Mouse (Mus musculus): Measurements from ENCODE around the gene Dlx6. TPM values are rescaled to one million over a fixed set of nuclear protein-coding genes. Genes with fewer than 3 reads are reported as not detected.

Gene Dlx6
- polyA plus RNA-seq, 1 experiment: not detected

DNA sequence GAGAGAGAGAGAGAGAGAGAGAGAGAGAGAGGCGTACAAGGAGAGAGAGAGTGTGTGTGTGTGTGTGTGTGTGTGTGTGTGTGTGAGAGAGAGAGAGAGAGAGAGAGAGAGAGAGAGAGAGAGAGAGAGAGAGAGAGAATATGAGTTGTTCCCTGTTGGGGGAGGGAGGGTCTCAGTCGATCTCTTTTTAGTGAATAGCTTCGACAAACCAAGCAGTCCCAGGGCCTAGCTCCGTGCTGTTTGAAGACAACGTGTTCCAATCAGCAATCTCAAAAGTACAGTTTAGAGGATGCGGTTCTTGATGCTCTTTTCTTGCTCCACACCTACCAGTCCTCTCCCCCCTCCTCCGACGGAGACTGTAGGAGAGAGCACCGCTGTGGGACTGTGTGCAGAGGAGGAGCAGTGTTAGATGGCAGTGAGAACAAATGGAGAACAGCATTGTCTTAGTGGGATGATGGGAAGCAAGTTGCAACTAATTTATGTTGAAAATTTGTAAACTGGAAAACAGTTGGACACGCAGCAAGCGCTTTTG is 19.2 kb downstream of the Dlx6 start:
- Histone ChIP-seq H3K27me3 (ENCODE audit: control insufficient read depth, insufficient read depth, insufficient read length) (peaks cover 50% of the 10 kb centered on the region), H3K79me3 (ENCODE audit: low read depth) (no peaks in the 10 kb centered on the region), H3K79me2 (ENCODE audit: control insufficient read depth, insufficient read depth) (no peaks in the 10 kb centered on the region), H3ac (ENCODE audit: control insufficient read depth, insufficient read length, low read depth) (no peak overlapping the region), H3K36me3 (ENCODE audit: control insufficient read depth, insufficient read depth) (no peaks in the 10 kb centered on the region), H3K4me3 (ENCODE audit: insufficient read depth, poor library complexity, severe bottlenecking) (no peak overlapping the region)
- TF ChIP-seq MAX (IDR thresholded peaks at IDR 0.05) (no peak), CEBPB (IDR thresholded peaks at IDR 0.05; ENCODE audit: low read depth) (no peak), CTCF (IDR thresholded peaks at IDR 0.05; ENCODE audit: control insufficient read depth, insufficient read depth, insufficient read length) (no peak)

DNA sequence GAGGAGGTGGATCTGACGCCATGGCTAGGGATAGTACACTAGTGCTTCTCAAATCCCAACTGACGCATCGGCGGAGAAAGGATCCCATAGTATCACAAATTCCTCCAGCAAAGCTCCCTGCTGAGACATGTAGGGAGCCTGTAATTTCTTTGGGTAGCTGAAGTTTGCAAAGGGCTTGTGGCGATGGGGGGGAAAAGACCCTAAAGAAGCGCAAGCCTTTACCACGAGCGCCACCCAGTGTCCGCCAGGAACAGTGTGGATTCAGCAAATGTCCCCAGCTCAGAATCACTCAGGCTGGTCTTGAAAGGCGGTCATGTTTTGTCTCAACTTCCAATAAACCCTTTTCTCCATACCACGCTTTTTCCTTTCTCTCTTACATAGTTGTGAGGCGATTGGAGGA is 21.8 kb downstream of the Dlx6 start:
- H3K79me2 ChIP-seq (ENCODE audit: control insufficient read depth, insufficient read depth): no peaks in the 10 kb centered on the region
- TF ChIP-seq CTCF (IDR thresholded peaks at IDR 0.05; ENCODE audit: control insufficient read depth, insufficient read depth, insufficient read length) (peak; percentile 53), MYOD1 (IDR thresholded peaks at IDR 0.05; ENCODE audit: control insufficient read depth, insufficient read length, low read depth) (no peak)
- no peak overlapping the region for H3ac ChIP-seq (ENCODE audit: control insufficient read depth, insufficient read length, low read depth)
- H3K36me3 ChIP-seq (ENCODE audit: control insufficient read depth, insufficient read depth): no peaks in the 10 kb centered on the region
- no peak overlapping the region for H3K4me3 ChIP-seq (ENCODE audit: insufficient read depth, poor library complexity, severe bottlenecking)
- no peaks in the 10 kb centered on the region for H3K79me3 ChIP-seq (ENCODE audit: low read depth)
- peaks cover 35% of the 10 kb centered on the region for H3K27me3 ChIP-seq (ENCODE audit: control insufficient read depth, insufficient read depth, insufficient read length)

DNA sequence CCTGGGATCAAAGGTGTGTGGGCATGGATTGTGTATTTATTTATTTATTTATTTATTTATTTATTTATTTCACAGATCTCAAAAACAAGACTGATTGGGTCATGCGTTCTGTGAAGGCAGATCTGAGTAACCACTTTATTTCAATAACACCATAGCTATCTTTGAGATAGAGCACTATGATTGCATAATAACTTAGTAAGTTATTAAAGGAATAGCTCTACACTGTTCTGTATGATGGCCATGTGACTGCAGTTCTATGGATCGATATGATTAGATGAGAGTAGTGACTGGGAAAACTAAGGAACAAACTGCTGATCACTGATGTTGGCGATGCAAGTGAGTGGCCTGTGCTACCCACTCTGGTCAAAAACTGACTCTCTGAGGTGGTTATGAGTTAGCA is 23.1 kb downstream of the Dlx6 start:
- no peaks in the 10 kb centered on the region for H3K79me2 ChIP-seq (ENCODE audit: control insufficient read depth, insufficient read depth)
- no peaks in the 10 kb centered on the region for H3K36me3 ChIP-seq (ENCODE audit: control insufficient read depth, insufficient read depth)
- no peaks in the 10 kb centered on the region for H3K79me3 ChIP-seq (ENCODE audit: low read depth)
- TF ChIP-seq MYOD1 (IDR thresholded peaks at IDR 0.05; ENCODE audit: control insufficient read depth, insufficient read length, low read depth): no peak
- no peak for TF ChIP-seq MYOG (IDR thresholded peaks at IDR 0.05; ENCODE audit: control insufficient read depth, extremely low read depth, insufficient read length)
- TF ChIP-seq FOSL1 (IDR thresholded peaks at IDR 0.05; ENCODE audit: insufficient read depth, low read length, poor library complexity, severe bottlenecking): no peak
- TF ChIP-seq MAX (IDR thresholded peaks at IDR 0.05): no peak
- TF ChIP-seq USF1 (IDR thresholded peaks at IDR 0.05; ENCODE audit: low read depth): no peak
- TF ChIP-seq CTCF (IDR thresholded peaks at IDR 0.05; ENCODE audit: control insufficient read depth, insufficient read depth, insufficient read length): no peak
- no peak for TF ChIP-seq CEBPB (IDR thresholded peaks at IDR 0.05; ENCODE audit: low read depth)
- no peak overlapping the region for H3K4me3 ChIP-seq (ENCODE audit: insufficient read depth, poor library complexity, severe bottlenecking)
- H3K27me3 ChIP-seq (ENCODE audit: control insufficient read depth, insufficient read depth, insufficient read length): peaks cover 21% of the 10 kb centered on the region
- no peak overlapping the region for H3ac ChIP-seq (ENCODE audit: control insufficient read depth, insufficient read length, low read depth)

DNA sequence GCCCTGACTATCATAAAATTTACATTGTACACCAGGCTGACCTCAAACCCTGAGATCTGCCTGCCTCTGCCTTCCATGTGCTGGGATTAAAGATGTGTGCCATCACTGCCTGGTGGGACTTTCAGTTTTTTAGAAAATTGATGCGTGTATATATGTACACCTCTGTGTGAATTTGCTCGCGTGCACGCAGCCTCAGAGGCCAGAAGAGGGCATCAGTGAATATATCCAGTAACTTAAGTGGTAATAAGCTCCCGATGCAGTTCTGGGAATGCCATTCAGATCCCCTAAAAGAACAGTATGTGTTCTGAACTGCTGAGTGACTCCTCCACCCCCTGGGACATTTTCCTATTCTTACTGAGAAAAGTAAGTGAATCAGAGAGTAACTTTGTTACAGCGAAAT is 26.9 kb downstream of the Dlx6 start:
- no peaks in the 10 kb centered on the region for H3K79me3 ChIP-seq (ENCODE audit: low read depth)
- H3K36me3 ChIP-seq (ENCODE audit: control insufficient read depth, insufficient read depth): no peaks in the 10 kb centered on the region
- H3K4me3 ChIP-seq (ENCODE audit: insufficient read depth, poor library complexity, severe bottlenecking): no peak overlapping the region
- H3ac ChIP-seq (ENCODE audit: control insufficient read depth, insufficient read length, low read depth): no peak overlapping the region
- peaks cover 4% of the 10 kb centered on the region for H3K27me3 ChIP-seq (ENCODE audit: control insufficient read depth, insufficient read depth, insufficient read length)
- TF ChIP-seq USF1 (IDR thresholded peaks at IDR 0.05; ENCODE audit: low read depth) (no peak), CTCF (IDR thresholded peaks at IDR 0.05; ENCODE audit: control insufficient read depth, insufficient read depth, insufficient read length) (no peak), MYOD1 (IDR thresholded peaks at IDR 0.05; ENCODE audit: control insufficient read depth, insufficient read length, low read depth) (no peak), FOSL1 (IDR thresholded peaks at IDR 0.05; ENCODE audit: insufficient read depth, low read length, poor library complexity, severe bottlenecking) (no peak), CEBPB (IDR thresholded peaks at IDR 0.05; ENCODE audit: low read depth) (no peak), MAX (IDR thresholded peaks at IDR 0.05) (no peak), MYOG (IDR thresholded peaks at IDR 0.05; ENCODE audit: control insufficient read depth, extremely low read depth, insufficient read length) (no peak)
- no peaks in the 10 kb centered on the region for H3K79me2 ChIP-seq (ENCODE audit: control insufficient read depth, insufficient read depth)

DNA sequence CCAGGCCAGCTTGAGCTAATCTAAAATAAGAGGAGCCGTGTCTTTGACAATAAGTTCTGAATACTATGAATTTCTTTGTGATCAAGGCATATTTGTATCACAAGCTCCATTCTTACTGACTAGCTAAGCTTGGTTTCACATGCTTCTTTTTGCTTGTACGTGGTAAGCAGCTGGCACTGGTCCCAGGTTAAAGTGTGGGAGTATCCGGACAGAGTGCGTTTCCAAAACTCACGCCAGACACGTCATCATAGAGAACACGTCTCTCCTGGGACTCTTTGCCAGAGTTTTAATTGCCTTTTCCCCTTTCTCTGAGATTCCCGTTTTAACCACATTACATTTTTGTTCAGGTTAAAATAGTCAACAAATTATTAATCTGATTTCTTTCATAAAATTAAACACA is 46.5 kb downstream of the Dlx6 start:
- H3K27me3 ChIP-seq (ENCODE audit: control insufficient read depth, insufficient read depth, insufficient read length): no peaks in the 10 kb centered on the region
- no peak overlapping the region for H3ac ChIP-seq (ENCODE audit: control insufficient read depth, insufficient read length, low read depth)
- H3K36me3 ChIP-seq (ENCODE audit: control insufficient read depth, insufficient read depth): no peaks in the 10 kb centered on the region
- no peaks in the 10 kb centered on the region for H3K79me3 ChIP-seq (ENCODE audit: low read depth)
- H3K4me3 ChIP-seq (ENCODE audit: insufficient read depth, poor library complexity, severe bottlenecking): no peak overlapping the region
- TF ChIP-seq CTCF (IDR thresholded peaks at IDR 0.05; ENCODE audit: control insufficient read depth, insufficient read depth, insufficient read length) (no peak), USF1 (IDR thresholded peaks at IDR 0.05; ENCODE audit: low read depth) (no peak), MYOD1 (IDR thresholded peaks at IDR 0.05; ENCODE audit: control insufficient read depth, insufficient read length, low read depth) (no peak), MAX (IDR thresholded peaks at IDR 0.05) (no peak), CEBPB (IDR thresholded peaks at IDR 0.05; ENCODE audit: low read depth) (no peak), FOSL1 (IDR thresholded peaks at IDR 0.05; ENCODE audit: insufficient read depth, low read length, poor library complexity, severe bottlenecking) (no peak), MYOG (IDR thresholded peaks at IDR 0.05; ENCODE audit: control insufficient read depth, extremely low read depth, insufficient read length) (no peak)
- H3K79me2 ChIP-seq (ENCODE audit: control insufficient read depth, insufficient read depth): no peaks in the 10 kb centered on the region

DNA sequence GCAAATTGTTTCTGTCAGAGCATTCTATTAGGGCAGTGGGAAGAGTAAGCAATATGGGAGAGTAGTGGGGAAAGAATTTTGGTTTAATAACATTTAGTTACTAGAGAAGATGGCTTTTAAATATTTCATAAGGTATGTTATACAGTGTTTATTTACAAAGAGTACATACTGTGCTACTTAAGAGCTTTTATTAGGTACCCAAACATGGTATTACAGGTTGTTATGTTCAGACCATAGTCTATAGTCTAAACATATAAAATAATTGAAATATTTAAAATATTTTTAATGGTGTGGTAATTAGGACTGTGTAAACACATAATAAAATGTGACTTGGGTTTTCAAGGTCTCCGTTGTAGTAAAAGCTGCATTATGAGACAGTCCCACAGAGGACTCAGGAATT is 51.2 kb downstream of the Dlx6 start:
- Histone ChIP-seq H3K79me2 (ENCODE audit: control insufficient read depth, insufficient read depth) (no peaks in the 10 kb centered on the region), H3K27me3 (ENCODE audit: control insufficient read depth, insufficient read depth, insufficient read length) (peaks cover 3% of the 10 kb centered on the region), H3K79me3 (ENCODE audit: low read depth) (no peaks in the 10 kb centered on the region), H3ac (ENCODE audit: control insufficient read depth, insufficient read length, low read depth) (no peak overlapping the region), H3K4me3 (ENCODE audit: insufficient read depth, poor library complexity, severe bottlenecking) (no peak overlapping the region), H3K36me3 (ENCODE audit: control insufficient read depth, insufficient read depth) (no peaks in the 10 kb centered on the region)
- TF ChIP-seq MAX (IDR thresholded peaks at IDR 0.05) (no peak), CEBPB (IDR thresholded peaks at IDR 0.05; ENCODE audit: low read depth) (no peak), USF1 (IDR thresholded peaks at IDR 0.05; ENCODE audit: low read depth) (no peak), FOSL1 (IDR thresholded peaks at IDR 0.05; ENCODE audit: insufficient read depth, low read length, poor library complexity, severe bottlenecking) (no peak), CTCF (IDR thresholded peaks at IDR 0.05; ENCODE audit: control insufficient read depth, insufficient read depth, insufficient read length) (no peak), MYOG (IDR thresholded peaks at IDR 0.05; ENCODE audit: control insufficient read depth, extremely low read depth, insufficient read length) (no peak), MYOD1 (IDR thresholded peaks at IDR 0.05; ENCODE audit: control insufficient read depth, insufficient read length, low read depth) (no peak)
